Mouse (Mus musculus) heart, postnatal 10 days (tissue): ENCODE measurements around the gene Olfr1424. TPM values are rescaled to one million over a fixed set of nuclear protein-coding genes. Genes with fewer than 3 reads are reported as not detected.
"Not testable (repeated sequence)": the region's sequence is repeated elsewhere in the genome, so short reads cannot be mapped to it uniquely, and the experiment has no call there.

Experiments used
- DNase-seq, 2 experiments: peaks; one replicate each; pipeline ENCODE4 v3.0.0; 2021
- intact Hi-C: fragments of 180-260 bp; cut with DNase I; formaldehyde crosslinking; loops from one replicate; pipeline ENCODE4 v1.15.1; 2025
- total RNA-seq, 2 experiments: library from RNA; stranded (reverse); gene quantifications; 2 replicates each; pipeline ENCODE4 v1.2.3; 2021

Gene Olfr1424
- total RNA-seq: not detected

GRCm38 (mm10) chr19:12062582-12062981 lies at the start of gene Olfr1424:
Gene Olfr1424, minus strand, starts transcription at chr19:12062682.
- intact Hi-C loops, DNase-seq: not testable (repeated sequence)

- intact Hi-C loops: no loop called here
- DNase-seq: no peak
Measured at GRCm38 (mm10) chr19:12104541-12104940, 42.1 kb upstream of the Olfr1424 start.

GRCm38 (mm10) chr19:12103234-12103633 lies 40.8 kb upstream of the Olfr1424 start, which contains the start of gene Olfr1427:
Gene Olfr1427, minus strand, starts transcription at chr19:12103334.
- intact Hi-C loops: no loop called here
- DNase-seq: no peak

- intact Hi-C loops: no loop called here
- DNase-seq: no peak
Measured at GRCm38 (mm10) chr19:12091913-12092312, 29.4 kb upstream of the Olfr1424 start, which contains the start of gene Olfr1426. Gene Olfr1426, minus strand, starts transcription at chr19:12092013.

GRCm38 (mm10) chr19:12077631-12078030 lies 15.1 kb upstream of the Olfr1424 start, which contains the start of gene Olfr1425:
Gene Olfr1425, minus strand, starts transcription at chr19:12077731.
- intact Hi-C loops, DNase-seq: not testable (repeated sequence)

GRCm38 (mm10) chr19:12069546-12069945 lies 7.1 kb upstream of the Olfr1424 start:
- intact Hi-C loops, DNase-seq: not testable (repeated sequence)

- intact Hi-C loops, DNase-seq: not testable (repeated sequence)
Measured at GRCm38 (mm10) chr19:12067806-12068205, 5.3 kb upstream of the Olfr1424 start.

GRCm38 (mm10) chr19:12043163-12043562 lies 19.3 kb downstream of the Olfr1424 start:
- intact Hi-C loops: no loop called here
- no peak for DNase-seq

- intact Hi-C loops: no loop called here
- DNase-seq: no peak
Measured at GRCm38 (mm10) chr19:12041217-12041616, 21.3 kb downstream of the Olfr1424 start, which contains the start of gene Olfr1423. Gene Olfr1423, minus strand, starts transcription at chr19:12041317.

- intact Hi-C loops: no loop called here
- DNase-seq: no peak
Measured at GRCm38 (mm10) chr19:12037727-12038126, 24.8 kb downstream of the Olfr1424 start.

GRCm38 (mm10) chr19:12026606-12027005 lies 35.9 kb downstream of the Olfr1424 start:
- DNase-seq: no peak
- intact Hi-C loops: no loop called here

- intact Hi-C loops: no loop called here
- no peak for DNase-seq
Measured at GRCm38 (mm10) chr19:12025333-12025732, 37.1 kb downstream of the Olfr1424 start.

- DNase-seq: no peak
Measured at GRCm38 (mm10) chr19:12024149-12024548, 38.3 kb downstream of the Olfr1424 start.

GRCm38 (mm10) chr19:12016192-12016591 lies 46.3 kb downstream of the Olfr1424 start:
- no peak for DNase-seq
- intact Hi-C loops: loop anchor here (10.0 kb wide), 1 partner anchor 579 kb away; the partner anchor contains the start of gene Gm4952

More at GRCm38 (mm10) chr19:12024149-12024548, 38.3 kb downstream of the Olfr1424 start:
- intact Hi-C loops: no loop called here

- no peak for DNase-seq
- intact Hi-C loops: loop anchor here (10.0 kb wide), 1 partner anchor 579 kb away; the partner anchor contains the start of gene Gm4952
Measured at GRCm38 (mm10) chr19:12015708-12016107, 46.8 kb downstream of the Olfr1424 start.

GRCm38 (mm10) chr19:12013228-12013627 lies 49.3 kb downstream of the Olfr1424 start:
- intact Hi-C loops: loop anchor here (2.0 to 10.0 kb wide), 3 partner anchors 236 to 784 kb away; partner anchors contain the start of genes Gm4952, Lpxn and Zfp91
- peak; percentile 59 to 73 for DNase-seq

GRCm38 (mm10) chr19:12012615-12013014 lies 49.9 kb downstream of the Olfr1424 start:
- no peak for DNase-seq
- intact Hi-C loops: loop anchor here (2.0 to 10.0 kb wide), 3 partner anchors 236 to 785 kb away; partner anchors contain the start of genes Gm4952, Lpxn and Zfp91

- intact Hi-C loops: loop anchor here (1.0 to 10.0 kb wide), 5 partner anchors 100 to 785 kb away; partner anchors contain the start of genes Gm4952, Lpxn, Patl1 and Stx3
- peak; percentile 92 to 94 for DNase-seq
Measured at GRCm38 (mm10) chr19:12011560-12012556, 50.6 kb downstream of the Olfr1424 start.

- intact Hi-C loops: loop anchor here (1.0 to 10.0 kb wide), 4 partner anchors 99 to 786 kb away; partner anchors contain the start of genes Gm4952, Lpxn, Patl1 and Stx3
- DNase-seq: peak; percentile 84 to 86
Measured at GRCm38 (mm10) chr19:12010916-12011559, 51.4 kb downstream of the Olfr1424 start.

- DNase-seq: peak; percentile 67 to 77
- intact Hi-C loops: loop anchor here (2.0 to 10.0 kb wide), 3 partner anchors 192 to 787 kb away; partner anchors contain the start of genes Gm4952, Lpxn, Stx3 and Zfp91
Measured at GRCm38 (mm10) chr19:12010281-12010771, 52.2 kb downstream of the Olfr1424 start.
